Mouse (Mus musculus) hindbrain, embryonic 14.5 days (tissue): Measurements from ENCODE around the gene Dtx2. TPM values are rescaled to one million over a fixed set of nuclear protein-coding genes. Genes with fewer than 3 reads are reported as not detected.

Experiments used
- ATAC-seq: fragments of 200-750 bp; cut with Nextera tagmentation; 2 replicates; pipeline ENCODE4 v1.8.0; 2017; ENCODE audit warnings: moderate number of reproducible peaks, mild to moderate bottlenecking, moderate TSS enrichment, moderate library complexity; ENCODE audit not compliant: low FRiP score
- DNase-seq: peaks from one replicate; pipeline ENCODE4 v3.0.0-alpha.2; 2015; ENCODE audit warnings: low spot score
- H3K27ac ChIP-seq: fragments of 300-500 bp; sonication (generic); 2 replicates; pipeline ENCODE4 v1.5.1; 2014; ENCODE audit warnings: mild to moderate bottlenecking, moderate library complexity
- H3K27me3 ChIP-seq: fragments of 300-500 bp; sonication (generic); 2 replicates; pipeline ENCODE4 v1.6.1; 2014; ENCODE audit warnings: mild to moderate bottlenecking, low read length, mixed read lengths; ENCODE audit not compliant: control insufficient read depth, insufficient read depth
- H3K36me3 ChIP-seq: fragments of 300-500 bp; sonication (generic); replicated peaks from 2 replicates; pipeline ENCODE4 v1.6.1; 2014; ENCODE audit not compliant: control insufficient read depth, insufficient read depth
- H3K4me1 ChIP-seq: fragments of 300-500 bp; sonication (generic); replicated peaks from 2 replicates; pipeline ENCODE4 v1.6.1; 2014; ENCODE audit warnings: antibody characterized with exemption, low read length, mixed read lengths; ENCODE audit not compliant: control insufficient read depth, insufficient read depth
- H3K4me2 ChIP-seq: fragments of 300-500 bp; sonication (generic); replicated peaks from 2 replicates; pipeline ENCODE4 v1.6.1; 2014; ENCODE audit warnings: mild to moderate bottlenecking, moderate library complexity
- H3K4me3 ChIP-seq: fragments of 300-500 bp; sonication (generic); replicated peaks from 2 replicates; pipeline ENCODE4 v1.5.1; 2014; ENCODE audit warnings: mild to moderate bottlenecking, low read length
- H3K9ac ChIP-seq: fragments of 300-500 bp; sonication (generic); 2 replicates; pipeline ENCODE4 v1.6.1; 2014
- H3K9me3 ChIP-seq: fragments of 300-500 bp; sonication (generic); 2 replicates; pipeline ENCODE4 v1.6.1; 2016; ENCODE audit warnings: low read length; ENCODE audit not compliant: control insufficient read depth
- WGBS: fragments of 180-500 bp; shearing (Covaris S2); extraction: QIAGEN DNeasy Blood & Tissue Kit; methylation state at CpG from one replicate; pipeline ENCODE4 v1.1.7; 2014; 5-methylcytosine and 5-hydroxymethylcytosine counted together
- polyA plus RNA-seq: library from polyadenylated mRNA; unstranded; fragments of >200 nt; fragmentation: Nextera tagmentation; extraction: Ambion mirVana; gene quantifications from 2 replicates; pipeline ENCODE4 v1.2.1, GENCODE M21; 2014

The Dtx2 gene
- polyA plus RNA-seq, 1 experiment from 2014 or later, result 23.1 TPM

DNA sequence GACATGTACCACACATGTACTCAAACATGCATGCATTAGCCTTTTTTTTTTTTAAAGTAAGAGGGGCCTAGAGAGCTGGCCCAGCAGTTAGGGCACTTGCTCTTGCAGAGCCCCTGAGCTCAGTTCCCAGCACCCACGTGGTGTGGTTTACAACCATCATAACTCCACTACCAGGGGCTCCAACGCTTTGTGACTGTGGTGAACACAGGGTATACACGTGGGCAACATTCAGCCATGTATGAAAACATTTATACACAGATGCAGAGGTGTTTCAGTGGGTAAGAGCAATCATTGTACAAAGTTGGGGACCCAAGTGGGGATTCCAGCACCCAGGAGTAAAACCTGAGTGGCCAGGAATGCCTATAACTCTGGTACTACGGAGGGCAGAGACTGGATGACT, 36.2 kb upstream of the Dtx2 start:
- WGBS, result 93% methylated on average over 4 of the region's 4 CpGs
- Histone ChIP-seq H3K9me3 (no peaks in the 10 kb centered on the region), H3K36me3 (no peaks in the 10 kb centered on the region), H3K4me1 (peaks cover 17% of the 10 kb centered on the region), H3K4me2 (peak overlapping the region; percentile 66; the same call in 1 of the 2 replicates), H3K27me3 (no peaks in the 10 kb centered on the region), H3K4me3 (no peak overlapping the region), H3K27ac (peak overlapping the region; percentile 80; the same call in 1 of the 2 replicates), H3K9ac (no peak overlapping the region)
- no peak for ATAC-seq
- DNase-seq, result no peak

DNA sequence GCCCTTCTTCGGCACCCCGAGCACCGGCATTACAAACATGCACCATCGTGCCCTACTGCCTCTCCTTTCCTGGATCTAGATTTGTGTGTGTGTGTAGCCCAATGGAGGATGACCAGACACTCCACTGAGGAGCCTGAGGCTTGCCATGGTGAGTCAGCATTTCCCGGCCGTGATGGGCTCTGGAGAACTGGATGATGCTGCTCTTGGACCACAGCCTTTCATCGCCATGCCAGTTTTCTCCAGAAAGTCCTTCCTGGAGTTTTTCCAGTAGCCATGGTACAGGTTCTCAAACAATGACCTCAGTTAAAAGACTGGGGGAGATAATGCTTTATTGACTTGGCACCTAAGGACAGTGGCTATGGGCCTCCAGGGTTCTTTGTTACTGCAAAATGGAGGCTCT, 34.7 kb upstream of the Dtx2 start:
- H3K27me3 ChIP-seq, result peaks cover 5% of the 10 kb centered on the region; the same call in 1 of the 2 replicates
- H3K4me2 ChIP-seq, result no peak overlapping the region
- DNase-seq (no peak), ATAC-seq (no peak)
- no peaks in the 10 kb centered on the region for H3K36me3 ChIP-seq
- H3K27ac ChIP-seq, result no peak overlapping the region
- 93% methylated on average over 7 of the region's 7 CpGs for WGBS
- H3K9me3 ChIP-seq, result no peaks in the 10 kb centered on the region
- peaks cover 17% of the 10 kb centered on the region for H3K4me1 ChIP-seq
- no peak overlapping the region for H3K4me3 ChIP-seq
- no peak overlapping the region for H3K9ac ChIP-seq

DNA sequence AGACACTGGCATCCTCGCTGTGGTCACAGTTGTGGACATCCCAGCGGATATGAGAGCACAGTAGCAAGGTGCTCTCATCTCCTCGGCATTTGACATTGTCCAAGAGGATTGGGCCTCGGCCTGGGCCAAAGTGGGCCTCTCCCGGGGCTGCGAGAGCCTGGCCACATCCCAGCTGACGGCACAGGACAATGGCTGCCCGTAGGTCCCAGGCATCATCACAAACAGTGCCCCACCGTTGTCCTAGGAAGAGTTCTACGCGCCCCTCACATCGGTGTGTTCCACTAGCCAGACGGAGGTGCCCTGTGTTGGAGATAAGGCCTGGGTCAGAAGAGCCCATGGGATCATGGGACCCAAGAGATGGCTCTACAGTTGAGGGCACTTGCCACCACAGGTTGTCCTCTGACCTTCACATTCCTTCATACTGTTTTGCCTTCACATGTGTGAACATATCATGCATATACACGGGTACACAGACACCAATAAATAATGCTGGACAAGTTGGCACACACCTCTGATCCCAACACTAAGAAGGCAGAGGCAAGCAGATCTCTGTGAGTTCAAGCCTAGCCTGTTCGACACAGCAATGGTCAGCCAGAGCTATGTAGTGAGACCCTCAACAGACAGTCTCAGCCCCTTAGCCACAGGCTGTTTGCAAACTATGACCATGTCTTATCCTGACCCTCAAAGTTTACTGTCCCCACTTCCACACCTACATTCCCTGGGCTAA, 33.5 kb upstream of the Dtx2 start:
- ATAC-seq (no peak), DNase-seq (no peak)
- WGBS, result 96% methylated on average over 15 of the region's 15 CpGs
- no peak overlapping the region for H3K4me2 ChIP-seq
- peaks cover 5% of the 10 kb centered on the region; the same call in 1 of the 2 replicates for H3K27me3 ChIP-seq
- no peaks in the 10 kb centered on the region for H3K9me3 ChIP-seq
- no peak overlapping the region for H3K4me3 ChIP-seq
- H3K9ac ChIP-seq, result no peak overlapping the region
- no peaks in the 10 kb centered on the region for H3K36me3 ChIP-seq
- peak overlapping the region; percentile 98; the same call in 1 of the 2 replicates for H3K27ac ChIP-seq
- peaks cover 17% of the 10 kb centered on the region for H3K4me1 ChIP-seq

DNA sequence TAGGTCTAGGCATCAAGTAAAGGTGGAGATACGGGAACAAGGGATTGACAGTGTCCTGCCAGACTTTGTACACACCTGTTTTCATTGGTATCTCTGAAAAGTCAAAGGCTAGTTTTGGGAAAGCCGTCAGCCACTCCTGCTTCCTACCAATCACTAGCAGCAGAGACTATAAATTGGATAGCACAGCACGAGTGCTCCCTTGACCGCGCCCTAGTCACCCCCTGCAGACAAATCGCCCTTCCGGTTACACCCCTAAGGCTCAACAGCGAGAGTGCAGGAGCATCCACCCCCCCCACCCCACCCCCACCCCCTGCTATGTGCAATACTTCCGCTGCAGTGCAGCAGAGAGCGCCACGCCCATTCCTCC, 32.5 kb upstream of the Dtx2 start:
- DNase-seq (no peak), ATAC-seq (no peak)
- Histone ChIP-seq H3K4me1 (peaks cover 12% of the 10 kb centered on the region), H3K9me3 (no peaks in the 10 kb centered on the region), H3K4me3 (peak overlapping the region; percentile 53), H3K4me2 (peak overlapping the region; percentile 97), H3K27ac (peak overlapping the region; percentile 98), H3K9ac (peak overlapping the region; percentile 25), H3K36me3 (no peaks in the 10 kb centered on the region), H3K27me3 (peaks cover 5% of the 10 kb centered on the region; the same call in 1 of the 2 replicates)
- 2% methylated on average over 11 of the region's 11 CpGs for WGBS

- Histone ChIP-seq H3K36me3 (no peaks in the 10 kb centered on the region), H3K4me3 (peak overlapping the region; percentile 53), H3K27ac (peak overlapping the region; percentile 98), H3K4me1 (peaks cover 10% of the 10 kb centered on the region), H3K4me2 (peak overlapping the region; percentile 97), H3K9ac (peak overlapping the region; percentile 93), H3K9me3 (no peaks in the 10 kb centered on the region), H3K27me3 (peaks cover 5% of the 10 kb centered on the region; the same call in 1 of the 2 replicates)
- ATAC-seq (peak; percentile 96), DNase-seq (peak; percentile 97)
- WGBS, result under 1% methylated on average over 63 of the region's 64 CpGs
These were observed 31.9 kb upstream of the Dtx2 start for GRCm38 (mm10) chr5:135962492-135963279.

GRCm38 (mm10) chr5:135963280-135963627, 31.3 kb upstream of the Dtx2 start:
- peak overlapping the region; percentile 97 for H3K4me2 ChIP-seq
- peaks cover 5% of the 10 kb centered on the region; the same call in 1 of the 2 replicates for H3K27me3 ChIP-seq
- no peaks in the 10 kb centered on the region for H3K36me3 ChIP-seq
- H3K4me1 ChIP-seq, result peaks cover 10% of the 10 kb centered on the region
- DNase-seq (peak; percentile 35), ATAC-seq (no peak)
- peak overlapping the region; percentile 53 for H3K4me3 ChIP-seq
- H3K9me3 ChIP-seq, result no peaks in the 10 kb centered on the region
- H3K9ac ChIP-seq, result peak overlapping the region; percentile 93
- 2% methylated on average over 6 of the region's 6 CpGs for WGBS
- peak overlapping the region; percentile 98 for H3K27ac ChIP-seq

- Histone ChIP-seq H3K36me3 (no peaks in the 10 kb centered on the region), H3K9ac (0 out of 2 replicates have a peak overlapping the region, but pooled peaks have one; percentile 10), H3K4me2 (peak overlapping the region; percentile 42), H3K4me1 (peaks cover 10% of the 10 kb centered on the region), H3K27ac (no peak overlapping the region), H3K27me3 (peaks cover 5% of the 10 kb centered on the region; the same call in 1 of the 2 replicates), H3K4me3 (no peak overlapping the region), H3K9me3 (no peaks in the 10 kb centered on the region)
- ATAC-seq, result no peak
- no peak for DNase-seq
- WGBS, result 7% methylated on average over 24 of the region's 24 CpGs
These were observed 29.1 kb upstream of the Dtx2 start for GRCm38 (mm10) chr5:135965501-135965930.

DNA sequence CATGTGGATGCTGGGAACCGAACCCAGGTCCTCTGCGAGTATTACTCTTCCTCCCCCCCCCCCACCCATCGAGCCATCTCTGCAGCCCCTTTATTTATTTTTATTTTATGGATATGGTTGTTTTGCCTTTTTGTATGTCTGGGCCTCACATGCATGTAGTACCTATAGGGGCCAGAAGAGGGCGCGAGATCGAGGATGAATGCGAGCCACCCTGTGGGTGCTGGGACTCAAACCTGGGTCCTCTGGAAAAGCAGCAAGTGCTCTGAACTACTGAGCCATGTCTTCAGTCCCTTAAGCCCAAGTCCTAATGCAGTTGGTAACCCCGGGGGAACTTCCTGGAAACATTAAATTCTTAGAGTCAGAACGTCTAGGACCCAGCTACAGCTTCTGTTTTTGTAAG, 27.7 kb upstream of the Dtx2 start:
- H3K27me3 ChIP-seq, result peaks cover 5% of the 10 kb centered on the region; the same call in 1 of the 2 replicates
- no peak for ATAC-seq

DNA sequence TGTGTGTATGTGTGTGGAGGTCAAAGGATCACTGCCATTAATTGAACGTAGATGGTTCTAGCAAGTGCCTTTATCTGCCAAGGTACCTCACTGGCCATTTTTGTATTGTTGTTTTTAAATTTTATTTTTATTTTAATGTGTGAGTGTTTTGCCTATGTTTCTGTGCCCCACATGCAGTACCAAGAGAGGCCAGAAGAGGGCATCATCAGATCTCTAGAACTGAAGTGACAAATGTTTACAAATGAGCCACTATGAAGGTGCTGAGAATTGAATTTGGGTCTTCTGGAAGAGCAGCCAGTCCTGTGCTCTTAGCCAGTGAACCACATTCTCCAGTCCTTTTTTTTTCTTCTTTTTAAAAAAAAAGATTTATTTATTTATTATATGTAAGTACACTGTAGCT, 25.8 kb upstream of the Dtx2 start:
- Histone ChIP-seq H3K4me3 (no peak overlapping the region), H3K9ac (no peak overlapping the region), H3K4me1 (no peaks in the 10 kb centered on the region; the same call in 1 of the 2 replicates), H3K36me3 (no peaks in the 10 kb centered on the region), H3K4me2 (no peak overlapping the region), H3K27ac (no peak overlapping the region), H3K27me3 (peaks cover 5% of the 10 kb centered on the region; the same call in 1 of the 2 replicates), H3K9me3 (no peaks in the 10 kb centered on the region)
- 71% methylated on average over 1 of the region's 1 CpGs for WGBS
- no peak for DNase-seq
- ATAC-seq, result no peak

More for the DNA sequence above, 27.7 kb upstream of the Dtx2 start:
- no peaks in the 10 kb centered on the region for H3K36me3 ChIP-seq
- 67% methylated on average over 9 of the region's 9 CpGs for WGBS
- peaks cover 6% of the 10 kb centered on the region for H3K4me1 ChIP-seq
- H3K9ac ChIP-seq, result no peak overlapping the region
- no peaks in the 10 kb centered on the region for H3K9me3 ChIP-seq
- DNase-seq, result no peak
- H3K4me2 ChIP-seq, result no peak overlapping the region
- no peak overlapping the region for H3K4me3 ChIP-seq
- H3K27ac ChIP-seq, result no peak overlapping the region
